Mouse (Mus musculus) effector memory CD4-positive, alpha-beta T cell, adult 5 months (primary cell): ENCODE measurements around the gene Ces5a. TPM values are rescaled to one million over a fixed set of nuclear protein-coding genes. Genes with fewer than 3 reads are reported as not detected.

Experiments used
- polyA plus RNA-seq: library from polyadenylated mRNA; unstranded; fragments of 100-300 nt; shearing (Covaris generic); gene quantifications from one replicate; pipeline ENCODE4 v1.2.1, GENCODE M21; 2017

The Ces5a gene
- polyA plus RNA-seq: not detected

GRCm38 (mm10) chr8:93535730-93536129, at the start of gene Ces5a:
Ces5a (minus strand) TSS chr8:93535830.

Other genes starting within 250 kb of the Ces5a start
- gene Ces1g, start 198.5 kb downstream of the Ces5a start, polyA plus RNA-seq: not detected
- not detected for gene Ces1h, start 156.1 kb downstream of the Ces5a start, polyA plus RNA-seq